Mouse (Mus musculus) subcutaneous adipose tissue, adult 2 months (tissue): ENCODE measurements around the gene Lect2. TPM values are rescaled to one million over a fixed set of nuclear protein-coding genes. Genes with fewer than 3 reads are reported as not detected.

Source experiments
- polyA plus RNA-seq: library from polyadenylated mRNA; depleted of rRNA; stranded (reverse); fragments of >200 nt; gene quantifications from 2 replicates; pipeline ENCODE4 v1.2.3, GENCODE M21; 2012; ENCODE audit warnings: low replicate concordance; rRNA removed

Lect2 gene
- 0.15 TPM in 1 of 2 replicates, not detected in the other for polyA plus RNA-seq

DNA sequence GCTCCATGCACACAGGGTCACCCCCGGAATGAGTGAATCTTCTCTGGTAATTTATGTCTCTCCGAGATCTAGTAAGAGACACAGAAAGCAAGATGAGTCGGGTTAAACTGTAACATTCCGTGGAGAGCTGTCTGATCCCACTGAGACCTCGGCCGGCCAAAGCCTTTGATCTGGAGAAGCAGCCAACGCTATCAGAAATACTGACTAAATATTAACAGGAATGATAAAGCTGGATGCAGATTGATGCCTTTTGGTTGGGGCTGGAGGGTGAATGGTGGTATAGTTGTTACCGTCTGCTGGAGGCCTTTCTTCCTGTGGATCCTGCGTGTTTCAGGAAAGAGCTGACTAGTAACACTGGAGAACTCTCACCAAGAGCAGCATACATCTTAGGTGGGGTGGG lies at the start of gene Lect2:
Lect2 (minus strand) TSS at position 102 of the 400 bp plus-strand sequence.

DNA sequence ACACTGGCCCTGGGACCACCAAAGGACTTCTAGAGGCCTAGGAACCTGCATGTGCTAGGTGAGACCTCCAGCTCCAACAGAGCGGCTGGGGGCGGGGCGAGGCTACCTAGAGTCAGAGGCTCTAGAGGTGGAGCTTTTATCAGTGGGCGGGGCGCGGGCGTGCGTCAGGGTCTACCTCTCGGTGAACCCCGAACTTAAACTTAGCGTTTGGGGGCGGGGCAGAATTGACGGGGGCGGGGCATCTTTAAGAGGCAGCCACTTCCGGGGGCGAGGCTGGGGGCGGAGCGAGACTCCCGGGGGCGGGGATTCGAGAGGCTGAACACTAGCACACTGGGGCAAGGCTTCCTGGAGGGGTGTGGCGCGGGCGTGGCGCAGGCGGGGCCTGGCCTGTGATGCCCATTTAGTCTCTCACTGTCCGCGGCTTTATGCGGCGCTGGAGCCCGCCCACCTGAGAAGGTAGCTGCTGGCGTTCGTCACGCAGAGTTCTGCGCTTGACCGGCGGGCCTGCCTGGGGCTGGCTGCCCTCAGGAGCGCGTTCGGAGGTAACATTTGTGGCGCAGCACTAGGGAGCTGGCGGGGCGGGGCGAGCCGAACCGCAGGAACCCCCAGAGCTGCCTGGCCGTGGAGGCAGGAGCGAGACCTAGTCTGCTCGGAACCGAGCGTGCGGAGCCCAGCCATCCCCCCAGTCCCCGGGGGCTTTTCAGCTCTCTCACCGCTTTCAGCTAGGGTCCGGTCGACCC lies 26.1 kb downstream of the Lect2 start, which contains the start of gene Fbxl21:
Fbxl21 (plus strand) TSS at position 392 of the 740 bp plus-strand sequence.

Other genes starting within 250 kb of the Lect2 start
- gene Gm3045, start 121.9 kb downstream of the Lect2 start, polyA plus RNA-seq, result 0.10 TPM in 1 of 2 replicates, not detected in the other
- 3.5 and 44.0 TPM in 2 replicates for gene Slc25a48, start 110.1 kb downstream of the Lect2 start, polyA plus RNA-seq
- gene Il9, start 66.3 kb downstream of the Lect2 start, polyA plus RNA-seq, result not detected in 2 replicates
- gene Fbxl21, start 26.0 kb downstream of the Lect2 start, polyA plus RNA-seq, result 1.5 and 2.5 TPM in 2 replicates
- gene Tgfbi, start 61.0 kb upstream of the Lect2 start, polyA plus RNA-seq, result 43.3 and 162 TPM in 2 replicates
- 19.9 and 50.4 TPM in 2 replicates for gene Smad5, start 154.5 kb upstream of the Lect2 start, polyA plus RNA-seq
- not detected in 2 replicates for gene Gm45623, start 205.3 kb upstream of the Lect2 start, polyA plus RNA-seq